Mouse (Mus musculus): Measurements from ENCODE around the gene Sfn. TPM values are rescaled to one million over a fixed set of nuclear protein-coding genes. Genes with fewer than 3 reads are reported as not detected.
"Not testable (repeated sequence)": the region's sequence is repeated elsewhere in the genome, so short reads cannot be mapped to it uniquely, and the experiment has no call there.

Sfn gene
- not detected in 2 replicates for polyA plus RNA-seq (2012; ENCODE audit: insufficient read depth, insufficient read length, low replicate concordance, missing spikeins)

DNA sequence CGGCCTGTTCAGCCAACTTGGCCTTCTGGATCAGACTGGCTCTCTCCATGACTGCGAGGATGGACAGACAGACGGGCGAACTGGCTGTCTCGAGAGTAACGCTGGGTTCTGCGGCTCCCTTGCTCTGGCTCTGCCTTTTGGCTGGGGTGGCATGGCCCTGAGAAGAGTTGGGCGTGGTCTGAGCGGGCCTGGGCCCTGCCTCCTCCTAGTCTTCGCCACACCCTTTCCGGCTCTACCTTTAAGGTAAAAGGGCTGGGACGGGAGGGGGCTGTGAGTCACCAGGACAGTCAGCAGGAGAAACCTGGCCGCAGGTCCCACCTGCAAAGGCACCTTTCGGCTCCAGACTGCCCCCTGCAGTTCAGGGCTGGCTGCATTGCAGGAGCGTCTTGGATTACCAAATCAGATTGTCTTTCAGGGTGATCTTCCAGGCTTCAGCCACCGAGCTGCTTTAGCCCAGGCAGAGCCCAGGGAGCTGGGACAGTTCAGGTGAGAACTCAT, at the start of gene Sfn:
TSS of gene Sfn (minus strand) at position 448 of the 498 bp plus-strand sequence.
- WGBS: 7% methylated on average over 16 of the region's 16 CpGs
- no peak within 1 kb of the TSS for H3K27ac ChIP-seq (ENCODE audit: insufficient read depth, low read depth, low read length)
- H3K4me3 ChIP-seq (ENCODE audit: insufficient read depth, low read depth, low read length): no peak within 1 kb of the TSS
- peaks cover 16% of the 10 kb centered on the region for H3K4me1 ChIP-seq (ENCODE audit: control insufficient read depth, insufficient read depth, low read length)
- TF ChIP-seq POLR2A (IDR thresholded peaks at IDR 0.05; ENCODE audit: insufficient read depth, low read depth, low read length): no peak
- TF ChIP-seq CTCF (IDR thresholded peaks at IDR 0.05; ENCODE audit: insufficient read depth, low read depth, low read length): no peak

GRCm38 (mm10) chr4:133651445-133651844, 49.5 kb upstream of the Sfn start:
- WGBS: 61% methylated on average over 10 of the region's 10 CpGs
- TF ChIP-seq CTCF (IDR thresholded peaks at IDR 0.05; ENCODE audit: insufficient read depth, low read depth, low read length) (no peak), POLR2A (IDR thresholded peaks at IDR 0.05; ENCODE audit: insufficient read depth, low read depth, low read length) (no peak)
- Histone ChIP-seq H3K4me3 (ENCODE audit: insufficient read depth, low read depth, low read length) (no peak overlapping the region), H3K27ac (ENCODE audit: insufficient read depth, low read depth, low read length) (no peak overlapping the region), H3K4me1 (ENCODE audit: control insufficient read depth, insufficient read depth, low read length) (peaks cover 3% of the 10 kb centered on the region; the same call in 1 of the 2 replicates)

GRCm38 (mm10) chr4:133649989-133650699, 48.2 kb upstream of the Sfn start, which contains the start of gene Zdhhc18:
TSS of gene Zdhhc18 (minus strand) at chr4:133650154.
- Histone ChIP-seq H3K4me1 (ENCODE audit: control insufficient read depth, insufficient read depth, low read length) (peaks cover 3% of the 10 kb centered on the region; the same call in 1 of the 2 replicates), H3K4me3 (ENCODE audit: insufficient read depth, low read depth, low read length) (peak within 1 kb of the TSS; percentile 31), H3K27ac (ENCODE audit: insufficient read depth, low read depth, low read length) (no peak within 1 kb of the TSS)
- 31% methylated on average over 7 of the region's 7 CpGs for WGBS
- TF ChIP-seq POLR2A (IDR thresholded peaks at IDR 0.05; ENCODE audit: insufficient read depth, low read depth, low read length) (no peak), CTCF (IDR thresholded peaks at IDR 0.05; ENCODE audit: insufficient read depth, low read depth, low read length) (peak; percentile 60)

DNA sequence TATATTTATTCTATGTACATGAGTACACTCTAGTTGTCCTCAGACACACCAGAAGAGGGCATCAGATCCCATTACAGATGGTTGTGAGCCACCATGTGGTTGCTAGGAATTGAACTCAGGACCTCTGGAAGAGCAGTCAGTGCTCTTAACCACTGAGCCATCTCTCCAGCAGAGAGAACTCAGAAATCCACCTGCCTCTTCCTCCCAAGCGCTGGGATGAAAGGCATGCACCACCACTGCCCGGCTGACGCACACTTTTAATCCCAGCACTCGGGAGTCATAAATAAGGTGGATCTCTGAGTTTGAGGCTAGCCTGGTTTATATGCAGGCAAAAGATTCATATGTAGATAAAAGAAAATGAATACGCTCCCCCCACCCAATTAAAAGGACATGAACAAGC, 47.5 kb upstream of the Sfn start:
- H3K4me3 ChIP-seq (ENCODE audit: insufficient read depth, low read depth, low read length); H3K27ac ChIP-seq (ENCODE audit: insufficient read depth, low read depth, low read length); H3K4me1 ChIP-seq (ENCODE audit: control insufficient read depth, insufficient read depth, low read length): not testable (repeated sequence)
- WGBS: 85% methylated on average over 5 of the region's 5 CpGs

- peaks cover 3% of the 10 kb centered on the region; the same call in 1 of the 2 replicates for H3K4me1 ChIP-seq (ENCODE audit: control insufficient read depth, insufficient read depth, low read length)
- no peak overlapping the region for H3K27ac ChIP-seq (ENCODE audit: insufficient read depth, low read depth, low read length)
- no peak overlapping the region for H3K4me3 ChIP-seq (ENCODE audit: insufficient read depth, low read depth, low read length)
- TF ChIP-seq CTCF (IDR thresholded peaks at IDR 0.05; ENCODE audit: insufficient read depth, low read depth, low read length): no peak
- no peak for TF ChIP-seq POLR2A (IDR thresholded peaks at IDR 0.05; ENCODE audit: insufficient read depth, low read depth, low read length)
- 48% methylated on average over 21 of the region's 21 CpGs for WGBS
These were observed 43.7 kb upstream of the Sfn start for GRCm38 (mm10) chr4:133645680-133646079.

GRCm38 (mm10) chr4:133645195-133645594, 43.2 kb upstream of the Sfn start:
- H3K4me3 ChIP-seq (ENCODE audit: insufficient read depth, low read depth, low read length): no peak overlapping the region
- WGBS: 91% methylated on average over 3 of the region's 3 CpGs
- no peak for TF ChIP-seq POLR2A (IDR thresholded peaks at IDR 0.05; ENCODE audit: insufficient read depth, low read depth, low read length)
- TF ChIP-seq CTCF (IDR thresholded peaks at IDR 0.05; ENCODE audit: insufficient read depth, low read depth, low read length): no peak
- peaks cover 3% of the 10 kb centered on the region; the same call in 1 of the 2 replicates for H3K4me1 ChIP-seq (ENCODE audit: control insufficient read depth, insufficient read depth, low read length)
- H3K27ac ChIP-seq (ENCODE audit: insufficient read depth, low read depth, low read length): no peak overlapping the region

- Histone ChIP-seq H3K4me1 (ENCODE audit: control insufficient read depth, insufficient read depth, low read length) (peaks cover 22% of the 10 kb centered on the region), H3K4me3 (ENCODE audit: insufficient read depth, low read depth, low read length) (no peak overlapping the region), H3K27ac (ENCODE audit: insufficient read depth, low read depth, low read length) (no peak overlapping the region)
- 86% methylated on average over 5 of the region's 5 CpGs for WGBS
- no peak for TF ChIP-seq CTCF (IDR thresholded peaks at IDR 0.05; ENCODE audit: insufficient read depth, low read depth, low read length)
- no peak for TF ChIP-seq POLR2A (IDR thresholded peaks at IDR 0.05; ENCODE audit: insufficient read depth, low read depth, low read length)
These were observed 32.1 kb upstream of the Sfn start for GRCm38 (mm10) chr4:133634043-133634410.

- TF ChIP-seq CTCF (IDR thresholded peaks at IDR 0.05; ENCODE audit: insufficient read depth, low read depth, low read length): peak; percentile 72
- no peak; the same call in 1 of the 2 replicates for TF ChIP-seq POLR2A (IDR thresholded peaks at IDR 0.05; ENCODE audit: insufficient read depth, low read depth, low read length)
- 8% methylated on average over 42 of the region's 47 CpGs for WGBS
- peaks cover 22% of the 10 kb centered on the region for H3K4me1 ChIP-seq (ENCODE audit: control insufficient read depth, insufficient read depth, low read length)
- no peak overlapping the region for H3K27ac ChIP-seq (ENCODE audit: insufficient read depth, low read depth, low read length)
- H3K4me3 ChIP-seq (ENCODE audit: insufficient read depth, low read depth, low read length): peak overlapping the region; percentile 86
These were observed 31.5 kb upstream of the Sfn start for GRCm38 (mm10) chr4:133633332-133634042.

Measured in olfactory bulb, adult 2 months (tissue).